Mouse (Mus musculus) urinary bladder, postnatal 10 days (tissue): Measurements from ENCODE around the gene Map4.
"Not testable (repeated sequence)": the region's sequence is repeated elsewhere in the genome, so short reads cannot be mapped to it uniquely, and the experiment has no call there.

ENCODE experiments used
- DNase-seq: peaks from one replicate; pipeline ENCODE4 v3.0.0; 2022; ENCODE audit warnings: low spot score

Gene Map4

DNA sequence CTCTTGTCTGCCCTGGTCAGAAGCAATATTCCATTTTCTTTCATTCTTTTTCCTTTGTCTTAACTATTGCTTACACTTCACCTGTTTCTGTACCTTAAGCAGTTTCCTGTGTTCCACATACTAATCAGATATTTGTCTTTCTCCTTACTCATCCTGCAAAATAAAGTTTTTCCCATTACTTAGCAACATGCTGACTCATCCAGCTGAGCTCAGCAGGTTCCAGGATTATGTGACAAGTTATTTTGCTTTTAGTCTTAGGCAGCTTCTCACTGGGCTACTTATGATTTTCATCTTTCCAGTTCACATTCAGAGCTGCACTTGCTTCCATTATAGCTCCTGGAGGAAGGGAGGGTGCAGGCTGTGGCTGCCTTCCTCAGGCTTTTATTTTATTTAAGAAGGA, 133.4 kb downstream of the Map4 start:
- no peak for DNase-seq

- DNase-seq = no peak
These were observed 137.5 kb downstream of the Map4 start for GRCm38 (mm10) chr9:110068745-110069144.

DNA sequence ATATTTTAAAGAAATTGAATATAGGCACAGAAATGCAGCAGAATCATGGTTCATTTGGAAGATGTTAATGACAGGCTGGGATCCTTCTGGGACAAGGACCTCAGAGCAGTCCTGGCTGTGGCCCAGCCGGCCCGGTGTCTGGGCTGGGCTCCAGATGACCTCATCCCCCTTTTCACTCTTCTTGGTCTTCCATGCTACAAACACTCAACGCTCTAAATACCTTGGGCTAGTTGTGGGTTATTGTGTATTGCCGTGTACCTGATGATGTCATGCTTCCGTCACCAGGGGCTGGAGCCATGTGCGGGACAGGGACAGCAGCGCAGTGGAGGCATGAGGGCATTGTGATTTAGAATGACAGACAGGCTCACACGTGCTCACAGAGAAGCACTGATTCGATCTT, 139.1 kb downstream of the Map4 start:
- DNase-seq = no peak

- no peak for DNase-seq
These were observed 139.8 kb downstream of the Map4 start for GRCm38 (mm10) chr9:110071011-110071410.

DNA sequence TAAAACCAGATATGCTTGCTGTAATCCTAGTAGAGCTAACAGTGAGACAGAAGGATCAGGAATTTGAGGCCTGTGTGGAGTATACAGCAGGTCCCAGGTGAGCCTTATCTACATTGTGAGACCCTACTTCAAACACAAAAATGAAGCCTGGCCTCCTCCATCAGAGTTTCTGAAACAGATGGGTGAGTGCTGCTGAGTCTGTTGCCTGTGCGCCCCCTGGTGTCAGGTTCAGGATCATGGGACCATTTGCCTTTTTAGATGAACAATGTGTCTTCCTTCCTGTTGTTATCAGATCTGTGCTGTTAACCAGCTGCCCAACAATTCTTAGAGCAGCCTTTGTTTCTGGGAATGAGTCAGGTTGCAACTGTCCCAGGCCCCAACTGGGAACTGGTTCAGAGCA, 140.6 kb downstream of the Map4 start:
- DNase-seq = no peak

- not testable (repeated sequence) for DNase-seq
These were observed 145.2 kb downstream of the Map4 start for GRCm38 (mm10) chr9:110076468-110076867.

DNA sequence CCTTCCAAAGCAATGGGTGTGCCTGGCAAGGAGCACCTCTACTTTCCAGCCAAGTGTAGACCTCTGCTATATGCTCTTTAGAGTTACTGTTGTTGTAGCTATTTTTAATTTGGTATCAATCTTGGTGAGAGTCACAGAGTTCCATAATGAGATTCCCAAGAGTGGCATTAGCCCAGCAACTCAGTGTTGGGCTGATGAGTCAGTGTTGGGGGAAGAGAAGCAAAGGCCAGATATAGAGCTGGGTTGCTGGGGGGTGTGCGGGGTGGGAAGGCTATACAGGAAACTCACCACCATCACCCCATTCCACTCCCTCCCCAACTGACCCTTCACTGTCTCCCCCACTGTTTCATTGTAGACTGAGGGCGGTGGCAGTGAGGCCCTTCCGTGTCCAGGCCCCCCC, 149.8 kb downstream of the Map4 start:
- DNase-seq = no peak

DNA sequence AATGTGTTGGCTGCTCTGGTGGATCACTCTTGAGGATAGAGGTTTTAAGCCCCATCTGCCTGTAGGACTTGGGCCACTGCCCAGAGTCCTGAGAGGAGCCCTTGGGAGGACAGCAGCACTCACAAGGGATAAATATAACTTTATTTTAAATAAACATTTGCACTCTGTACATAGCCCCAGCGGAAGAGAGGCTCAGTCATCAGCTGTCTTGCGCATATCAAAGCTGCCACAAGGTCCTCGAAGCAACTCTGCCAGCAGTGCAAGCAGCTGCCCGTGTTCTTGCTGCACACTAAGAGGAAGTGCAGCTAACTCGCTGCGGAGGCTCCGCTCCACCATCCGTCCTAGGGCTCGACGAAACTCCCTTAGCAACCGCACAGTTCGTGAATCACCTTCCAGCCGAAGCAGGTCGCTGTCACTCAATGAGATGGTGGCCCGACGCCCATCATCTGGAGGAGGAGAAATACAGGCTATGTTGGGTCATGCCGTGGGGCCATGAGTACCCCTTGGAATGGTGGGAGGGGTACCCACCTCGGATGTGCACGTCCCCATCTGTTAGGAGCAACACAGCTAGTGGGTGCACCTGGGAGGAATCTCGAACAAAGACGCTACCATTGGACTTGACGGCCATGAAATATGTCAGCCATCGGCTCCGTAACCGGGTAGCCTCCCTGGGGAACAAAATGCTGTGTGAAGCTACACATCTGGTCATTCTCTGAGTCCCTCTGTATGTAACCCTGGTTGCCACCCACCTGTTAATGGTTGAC, 153.1 kb downstream of the Map4 start:
- no peak for DNase-seq

- DNase-seq = no peak
These were observed 154.4 kb downstream of the Map4 start for GRCm38 (mm10) chr9:110085693-110086092.

DNA sequence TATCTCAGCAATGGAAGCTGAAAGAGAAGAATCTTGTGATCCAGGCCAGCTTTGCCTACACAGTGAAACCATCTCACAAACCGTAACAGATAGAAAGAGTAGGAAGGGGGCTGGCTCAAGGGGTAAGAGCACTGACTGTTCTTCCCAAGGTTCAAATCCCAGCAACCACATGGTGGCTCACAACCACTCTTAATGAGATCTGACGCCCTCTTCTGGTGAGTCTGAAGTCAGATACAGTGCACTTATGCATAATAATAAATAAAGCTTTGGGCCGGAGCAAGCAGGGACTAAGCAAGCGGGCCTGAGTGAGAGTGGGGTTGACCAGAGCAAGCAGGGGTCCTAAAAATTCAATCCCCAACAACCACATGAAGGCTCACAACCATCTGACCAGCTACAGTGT, 162.0 kb downstream of the Map4 start:
- no peak for DNase-seq

DNA sequence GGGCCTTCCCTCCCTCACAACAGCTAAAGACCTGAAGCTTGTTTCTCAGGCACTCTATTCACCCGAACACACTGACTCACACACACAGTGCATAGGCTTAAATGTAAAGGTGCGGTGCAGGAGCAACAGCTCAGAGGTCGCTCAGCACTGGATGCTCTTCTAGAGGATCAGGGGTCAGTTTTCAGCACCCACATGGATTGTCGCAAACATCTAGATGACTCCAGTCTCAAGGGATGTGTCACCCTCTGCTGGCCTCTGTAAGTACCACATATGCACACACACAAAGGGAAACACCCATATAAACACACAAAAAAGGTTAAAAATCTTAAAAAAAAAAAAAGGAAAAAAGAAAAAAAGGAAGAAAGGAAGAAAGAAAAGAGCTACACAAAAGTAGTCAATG, 163.5 kb downstream of the Map4 start:
- no peak for DNase-seq

DNA sequence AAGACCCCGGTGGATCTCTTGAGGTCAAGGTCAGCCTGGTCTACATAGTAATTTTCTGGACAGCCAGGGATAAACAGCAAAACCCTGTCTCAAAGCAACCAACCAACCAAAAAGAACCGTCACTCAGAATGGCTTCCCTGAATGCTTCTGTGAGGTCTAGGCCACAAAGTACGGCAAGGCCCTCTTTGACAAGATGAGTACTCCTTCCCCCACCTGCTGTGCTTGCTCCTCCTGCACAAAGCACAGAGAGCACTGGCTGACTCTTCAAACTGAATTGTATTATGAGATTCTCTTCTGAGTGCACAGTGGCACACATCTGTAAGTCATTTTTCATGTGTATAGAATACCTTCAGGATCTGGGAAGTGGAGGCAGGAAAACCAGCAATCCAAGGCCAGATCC, 166.5 kb downstream of the Map4 start:
- DNase-seq = no peak

- DNase-seq = peak; percentile 75
These were observed 169.7 kb downstream of the Map4 start for GRCm38 (mm10) chr9:110100627-110101600.

- DNase-seq = no peak
These were observed 185.2 kb downstream of the Map4 start for GRCm38 (mm10) chr9:110116353-110116976.

GRCm38 (mm10) chr9:110116977-110117778, 185.9 kb downstream of the Map4 start, which contains the start of gene Smarcc1:
Smarcc1 (plus strand) TSS chr9:110117708.
- peak; percentile 49 for DNase-seq

GRCm38 (mm10) chr9:110117779-110118139, 186.5 kb downstream of the Map4 start, which contains the start of gene Dhx30:
Dhx30 (minus strand) TSS chr9:110117830.
- DNase-seq = no peak

- DNase-seq = no peak
These were observed 187.0 kb downstream of the Map4 start for GRCm38 (mm10) chr9:110118249-110118648.

DNA sequence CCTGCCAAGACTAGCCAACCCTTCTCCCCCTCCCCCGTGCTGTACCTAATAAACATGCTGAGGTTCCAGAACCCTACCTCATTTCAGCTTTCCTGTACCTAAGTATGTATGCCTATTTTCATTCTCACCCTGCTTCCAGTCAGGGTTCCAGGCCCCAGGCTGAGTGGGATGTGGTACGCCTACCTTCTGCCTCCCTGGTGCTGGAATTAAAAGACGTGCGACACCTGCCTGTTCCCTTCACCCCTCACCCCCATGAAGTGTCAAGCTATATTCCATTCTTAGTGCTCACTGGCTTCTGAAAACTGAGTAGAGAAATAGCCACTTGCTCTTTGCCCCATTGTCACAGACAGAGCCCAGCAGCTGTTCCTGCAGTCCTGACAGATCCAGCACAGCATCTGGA, 190.2 kb downstream of the Map4 start:
- DNase-seq = no peak

DNA sequence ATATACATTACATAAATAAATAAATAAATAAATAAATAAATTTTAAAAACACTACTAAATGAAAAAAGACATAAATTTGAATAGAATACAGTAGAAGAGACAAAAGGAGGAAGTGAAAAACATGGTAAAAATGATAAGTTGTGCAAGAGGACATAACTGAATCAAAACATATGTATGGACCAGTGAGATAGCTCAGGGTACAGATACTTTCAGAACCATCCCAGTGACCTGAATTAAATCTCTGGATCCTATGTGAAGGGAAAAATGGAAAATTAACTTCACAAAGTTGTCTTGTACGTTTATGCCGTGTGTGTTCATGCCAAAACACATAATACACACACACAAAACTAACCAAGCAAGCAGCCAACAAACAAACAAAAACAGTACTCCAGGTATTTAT, 192.1 kb downstream of the Map4 start:
- DNase-seq = no peak

DNA sequence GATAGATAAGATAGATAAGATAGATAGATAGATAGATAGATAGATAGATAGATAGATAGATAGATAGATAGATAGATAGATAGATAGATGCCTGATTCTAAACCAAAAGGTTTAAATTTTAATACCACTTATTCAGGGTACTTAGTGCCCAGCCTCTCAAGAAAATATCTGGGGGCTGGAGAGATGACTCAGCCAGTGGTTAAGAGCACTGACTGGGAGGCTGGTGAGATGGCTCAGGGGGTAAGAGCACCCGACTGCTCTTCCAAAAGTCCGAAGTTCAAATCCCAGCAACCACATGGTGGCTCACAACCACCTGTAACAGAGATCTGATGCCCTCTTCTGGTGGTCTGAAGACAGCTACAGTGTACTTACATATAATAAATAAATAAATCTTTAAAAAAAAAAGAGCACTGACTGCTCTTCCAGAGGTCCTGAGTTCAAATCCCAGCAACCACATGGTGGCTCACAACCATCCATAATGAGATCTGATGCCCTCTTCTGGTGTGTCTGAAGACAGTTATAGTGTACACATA, 192.8 kb downstream of the Map4 start:
- DNase-seq = not testable (repeated sequence)

DNA sequence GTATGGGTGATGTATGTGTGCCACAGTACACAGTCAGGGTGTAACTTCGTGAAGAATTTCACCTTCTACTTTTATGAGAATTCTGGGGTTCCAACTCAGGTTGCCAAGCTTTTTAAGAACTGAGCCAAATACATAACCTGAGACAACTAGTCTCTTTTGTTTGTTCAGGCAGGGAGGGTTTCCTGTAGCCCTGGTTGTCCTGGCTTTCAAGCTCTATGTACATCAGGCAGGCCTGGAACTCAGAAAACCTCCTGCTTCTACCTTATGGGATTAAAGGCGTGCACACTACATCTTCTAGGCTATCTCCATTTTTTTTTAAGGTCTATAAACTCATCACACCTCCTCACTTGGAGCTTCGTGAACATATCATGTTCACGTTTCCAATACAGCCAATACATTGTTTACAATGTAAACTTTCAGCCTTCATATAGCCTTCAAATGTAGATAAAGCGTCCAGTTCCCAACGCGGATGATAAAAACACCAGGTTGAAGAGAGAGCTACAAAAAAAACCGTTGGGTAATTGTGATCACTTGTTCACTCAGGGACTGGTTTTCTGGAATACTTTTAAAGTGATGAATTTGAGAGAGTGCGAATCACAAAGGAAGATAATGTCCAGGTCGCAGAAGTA, 199.8 kb downstream of the Map4 start:
- no peak for DNase-seq
